Mouse (Mus musculus) heart, postnatal 10 days (tissue): Measurements from ENCODE around the gene H2-T23. TPM values are rescaled to one million over a fixed set of nuclear protein-coding genes. Genes with fewer than 3 reads are reported as not detected.
"Not testable (repeated sequence)": the region's sequence is repeated elsewhere in the genome, so short reads cannot be mapped to it uniquely, and the experiment has no call there.

Source experiments
- DNase-seq, 2 experiments: peaks; one replicate each; pipeline ENCODE4 v3.0.0; 2021
- intact Hi-C: fragments of 180-260 bp; cut with DNase I; formaldehyde crosslinking; loops from one replicate; pipeline ENCODE4 v1.15.1; 2025
- total RNA-seq, 2 experiments: library from RNA; stranded (reverse); gene quantifications; 2 replicates each; pipeline ENCODE4 v1.2.3; 2021

H2-T23 gene
- total RNA-seq, 2 experiments from 2014 or later, result 16.6 TPM

DNA sequence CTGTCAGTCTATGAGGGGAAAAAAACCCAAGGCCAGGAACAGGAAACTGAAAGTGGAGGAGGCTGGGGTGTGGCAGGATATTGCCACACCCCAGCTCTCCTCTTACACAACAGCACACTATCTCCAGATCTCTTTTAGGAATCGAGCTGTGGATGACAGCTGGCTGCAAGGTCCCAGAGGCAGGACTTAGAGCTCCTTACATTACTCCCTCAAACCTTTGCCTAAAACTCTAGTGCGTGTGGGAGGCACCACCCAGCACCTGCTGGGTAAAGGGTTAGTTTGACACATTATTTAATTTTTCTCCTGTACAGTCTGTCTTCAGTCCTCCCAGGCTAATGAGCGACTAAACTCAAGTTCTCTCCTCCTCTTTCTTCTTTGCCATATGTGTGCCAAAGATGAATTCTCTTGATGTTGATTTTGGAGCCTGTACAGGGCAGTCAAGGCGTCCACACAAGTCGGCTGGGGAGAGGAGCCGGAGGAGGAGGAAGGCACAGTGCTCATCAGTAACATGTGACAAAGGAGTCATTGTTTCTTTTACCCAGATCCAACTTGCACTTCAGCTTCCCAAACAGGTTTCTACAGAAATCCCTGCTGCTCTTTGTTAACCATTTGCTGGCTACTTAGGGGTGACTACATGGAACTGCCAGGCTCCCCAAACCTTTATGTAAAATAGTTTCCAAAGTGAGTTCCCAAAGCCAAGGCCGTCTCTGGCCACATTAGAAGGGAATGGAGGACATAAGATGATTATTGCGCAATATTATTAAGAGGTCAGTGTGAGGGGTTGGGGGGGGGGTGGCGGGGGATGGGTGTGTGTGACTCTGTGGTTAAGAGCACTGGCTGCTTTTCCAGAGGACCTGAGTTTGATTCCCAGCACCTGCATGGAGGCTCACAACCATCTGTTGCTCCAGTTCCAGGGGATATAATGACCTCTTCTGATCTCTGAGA is 8.7 kb downstream of the H2-T23 start:
- intact Hi-C loops, result no loop called here
- DNase-seq, result peak; percentile 37 to 41

DNA sequence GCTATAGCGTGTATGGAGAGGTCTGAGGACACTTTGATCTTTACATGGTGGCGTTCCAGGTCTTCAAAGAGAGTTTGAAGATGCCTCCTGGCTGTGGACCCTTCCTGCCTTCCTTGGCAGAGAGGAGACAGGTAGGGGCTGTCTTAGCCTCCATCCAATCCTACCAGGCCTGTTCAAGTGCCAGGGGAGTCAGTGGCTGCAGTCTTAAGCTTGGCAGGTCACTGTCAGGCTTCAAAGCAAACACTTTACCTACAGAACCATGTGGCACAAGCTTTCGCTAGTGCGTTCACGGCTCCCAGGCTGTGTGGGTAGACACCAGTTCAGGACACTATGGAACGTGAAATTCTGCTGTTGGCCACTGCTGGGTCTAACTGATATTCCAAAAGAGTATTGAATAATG is 9.7 kb downstream of the H2-T23 start:
- no peak for DNase-seq
- intact Hi-C loops, result no loop called here

DNA sequence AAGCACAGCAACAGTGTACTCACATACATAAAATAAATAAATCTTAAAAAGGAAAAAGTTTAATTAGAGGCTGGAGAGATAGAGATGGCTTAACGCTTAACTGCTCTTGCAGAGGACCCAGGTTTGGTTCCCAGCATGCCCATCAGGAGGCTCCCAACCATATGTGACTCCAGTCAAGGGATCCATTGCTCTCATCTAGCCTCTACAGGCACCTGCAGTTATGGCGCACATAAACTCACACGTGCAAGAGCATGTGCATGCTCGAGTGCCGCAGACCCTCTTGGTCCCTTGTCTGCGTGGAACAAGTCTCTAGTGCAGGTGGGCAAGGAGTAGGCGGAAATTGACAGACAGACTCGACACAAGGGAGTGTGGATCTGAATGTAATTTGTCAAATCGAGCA is 10.6 kb downstream of the H2-T23 start:
- intact Hi-C loops, result no loop called here
- DNase-seq, result no peak

DNA sequence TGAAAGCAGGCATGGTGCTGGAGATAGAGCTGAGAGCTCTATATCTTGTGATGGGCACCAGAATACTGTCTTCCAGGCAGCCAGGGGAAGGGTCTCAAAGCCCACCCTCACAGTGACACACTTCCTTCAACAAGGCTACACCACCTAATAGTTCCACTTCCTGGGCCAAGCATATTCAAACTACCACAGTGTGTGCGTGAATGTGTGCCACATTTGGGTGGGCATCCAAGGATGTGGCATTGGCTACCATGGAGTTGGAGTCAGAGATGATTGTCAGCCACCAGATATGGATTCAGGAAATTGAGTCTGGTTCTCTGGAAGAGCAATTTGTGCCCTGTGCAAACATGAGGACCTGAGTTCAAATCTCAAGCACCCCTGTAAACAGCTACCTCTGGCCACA is 11.3 kb downstream of the H2-T23 start:
- DNase-seq, result no peak
- intact Hi-C loops, result no loop called here

DNA sequence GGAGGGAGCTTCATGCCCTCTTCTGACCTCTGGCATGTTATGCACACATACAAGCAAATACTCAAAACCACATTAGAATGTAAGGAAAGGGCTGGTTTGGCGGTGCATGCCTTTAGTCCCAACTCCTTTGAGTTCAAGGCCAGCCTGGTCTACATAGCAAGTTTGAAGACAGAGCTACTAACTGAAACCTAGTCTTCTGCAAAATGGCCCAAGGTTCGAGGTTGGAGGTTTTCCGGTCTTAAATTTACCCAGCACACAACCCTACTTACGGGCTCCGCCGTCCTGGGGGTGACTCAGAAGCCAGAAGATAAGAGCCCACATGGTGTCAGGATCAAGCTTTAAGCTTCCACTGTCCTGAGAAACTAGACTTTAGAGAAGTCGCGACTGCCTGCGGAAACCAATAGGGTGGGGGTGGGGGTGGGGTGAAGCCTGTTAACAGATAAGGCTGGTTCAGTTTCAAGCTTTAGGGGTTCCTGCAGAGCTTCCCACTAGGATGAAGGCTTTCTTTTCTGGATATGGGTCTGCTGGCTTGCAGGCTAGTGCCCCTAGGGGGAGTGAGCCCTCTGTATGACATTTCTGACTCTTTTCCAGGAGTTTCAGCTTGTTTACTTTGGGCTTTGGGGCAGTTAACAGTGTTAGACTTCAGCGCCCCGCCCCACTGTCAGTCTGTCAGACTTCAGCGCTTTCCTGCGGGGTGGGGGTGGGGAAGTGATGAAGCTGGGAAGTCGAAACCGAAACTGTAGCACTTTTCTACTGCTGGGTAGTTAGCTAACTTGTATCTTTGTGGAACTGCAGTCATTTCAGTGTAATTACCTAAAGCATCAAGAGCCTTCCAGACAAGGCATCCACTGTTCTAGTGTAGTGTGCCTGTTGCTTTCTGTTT is 12.2 kb downstream of the H2-T23 start, which contains the start of gene H2-T24:
H2-T24 (minus strand) TSS at position 370 of the 883 bp plus-strand sequence.
- DNase-seq, result peak; percentile 79 to 80
- intact Hi-C loops, result no loop called here

DNA sequence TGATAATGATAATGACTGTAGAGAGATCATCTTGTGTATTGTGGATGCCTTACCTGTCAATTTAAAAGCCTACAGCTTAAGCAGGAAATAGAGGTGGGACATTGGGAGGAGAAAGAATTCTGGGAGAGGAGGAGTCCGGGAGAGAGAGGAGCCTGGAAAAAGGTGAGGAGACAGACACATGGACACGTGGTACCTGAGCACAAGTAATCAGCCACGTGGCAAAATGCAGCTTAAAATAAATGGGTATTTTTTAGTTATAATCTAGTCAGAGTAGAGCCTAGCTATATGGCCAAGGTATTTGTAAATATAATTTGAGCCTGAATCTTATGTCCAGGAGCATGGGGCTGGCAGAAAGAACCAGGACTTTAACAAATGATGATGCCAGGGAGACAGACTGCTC is 13.1 kb downstream of the H2-T23 start:
- intact Hi-C loops, result no loop called here
- no peak for DNase-seq

DNA sequence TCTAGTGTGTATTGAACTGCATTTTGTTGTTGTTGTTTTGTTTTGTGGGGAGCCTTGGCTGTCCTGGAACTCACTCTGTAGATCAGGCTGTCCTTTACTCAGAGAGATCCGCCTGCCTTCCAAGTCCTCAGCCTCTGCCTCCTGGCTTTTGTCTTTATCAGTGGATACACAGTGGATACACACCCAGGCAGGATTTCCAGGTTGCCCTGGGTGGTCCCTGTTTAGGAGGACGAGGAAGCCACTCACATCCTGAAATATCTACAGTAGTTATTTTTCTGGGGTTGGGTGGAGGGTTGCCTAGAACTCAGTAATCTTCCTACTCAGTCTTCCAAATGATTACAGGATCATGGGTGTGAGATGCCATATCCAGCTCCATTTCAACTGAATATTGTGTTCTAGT is 13.7 kb downstream of the H2-T23 start:
- no peak for DNase-seq
- intact Hi-C loops, result no loop called here

DNA sequence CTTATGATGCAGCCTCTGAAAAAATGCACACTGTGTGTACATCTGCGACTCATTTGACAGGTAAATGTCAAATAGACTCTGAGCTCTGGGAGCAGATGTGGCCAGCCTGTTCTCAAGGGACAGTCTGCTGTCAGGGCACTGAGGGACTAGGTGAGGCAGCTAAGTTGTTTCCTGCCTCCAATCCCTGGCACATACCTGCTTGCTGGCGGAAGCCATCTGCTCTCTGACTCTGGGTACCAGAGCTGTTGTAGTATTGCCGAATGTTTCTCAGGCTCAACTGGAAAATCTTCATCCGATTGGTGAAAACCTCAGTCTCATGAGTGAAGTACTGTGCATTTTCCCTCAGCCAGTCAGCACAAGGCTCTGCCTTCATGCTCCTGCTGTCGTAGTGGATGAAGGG is 15.6 kb downstream of the H2-T23 start:
- DNase-seq, result no peak
- intact Hi-C loops, result no loop called here

DNA sequence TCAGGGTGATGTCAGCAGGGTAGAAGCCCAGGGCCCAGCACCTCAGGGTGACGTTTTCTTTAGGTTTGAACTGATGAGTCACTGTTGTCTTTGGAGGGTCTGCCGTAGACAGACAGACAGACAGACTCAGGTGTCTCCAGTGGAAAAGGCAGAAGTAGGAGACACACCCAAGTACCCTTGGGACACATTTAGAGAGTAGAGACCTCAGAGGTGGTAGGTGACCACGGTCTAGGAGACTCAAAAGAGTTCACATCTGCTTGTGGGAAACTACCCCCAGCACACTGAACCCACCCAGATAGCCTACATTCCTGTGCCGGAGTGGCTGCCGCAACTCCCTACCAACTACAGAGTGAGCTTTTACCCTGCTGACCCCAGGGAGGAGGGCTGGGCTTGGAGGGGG is 17.7 kb downstream of the H2-T23 start:
- intact Hi-C loops, result no loop called here

DNA sequence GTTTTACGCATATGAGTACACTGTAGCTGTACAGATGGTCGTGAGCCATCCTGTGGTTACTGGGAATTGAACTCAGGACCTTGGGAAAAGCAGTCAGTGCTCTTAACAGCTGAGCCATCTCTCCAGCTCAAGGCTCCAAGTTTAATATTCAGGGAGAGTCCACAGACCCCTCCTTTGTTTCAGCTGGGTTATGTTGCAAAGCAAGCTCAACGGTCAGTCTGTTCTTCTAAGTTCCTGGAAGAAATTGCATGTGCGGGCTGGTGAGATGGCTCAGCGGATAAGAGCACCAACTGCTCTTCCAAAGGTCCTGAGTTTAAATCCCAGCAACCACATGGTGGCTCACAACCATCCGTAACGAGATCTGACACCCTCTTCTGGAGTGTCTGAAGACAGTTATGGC is 28.2 kb downstream of the H2-T23 start:
- intact Hi-C loops, DNase-seq: not testable (repeated sequence)

More for the DNA sequence above, 17.7 kb downstream of the H2-T23 start:
- no peak for DNase-seq

DNA sequence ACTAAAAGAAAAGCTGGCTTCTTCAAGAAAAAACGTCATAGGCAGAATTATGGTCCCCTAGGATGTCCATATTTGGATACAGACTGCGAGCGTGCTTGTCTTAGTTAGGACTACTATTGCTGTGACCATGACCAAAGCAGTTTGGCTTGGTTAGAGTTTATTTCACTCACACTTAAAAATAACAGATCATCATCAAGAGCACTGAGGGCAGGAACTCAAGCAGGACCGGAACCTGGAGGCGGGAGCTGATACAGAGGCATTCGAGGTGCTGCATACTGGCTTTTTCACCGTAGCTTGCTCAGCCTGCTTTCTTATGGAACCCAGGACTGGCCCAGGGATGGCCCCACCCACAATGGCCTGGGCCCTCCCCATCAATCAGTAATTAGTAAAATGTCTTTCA is 29.3 kb downstream of the H2-T23 start:
- intact Hi-C loops, result no loop called here
- no peak for DNase-seq

DNA sequence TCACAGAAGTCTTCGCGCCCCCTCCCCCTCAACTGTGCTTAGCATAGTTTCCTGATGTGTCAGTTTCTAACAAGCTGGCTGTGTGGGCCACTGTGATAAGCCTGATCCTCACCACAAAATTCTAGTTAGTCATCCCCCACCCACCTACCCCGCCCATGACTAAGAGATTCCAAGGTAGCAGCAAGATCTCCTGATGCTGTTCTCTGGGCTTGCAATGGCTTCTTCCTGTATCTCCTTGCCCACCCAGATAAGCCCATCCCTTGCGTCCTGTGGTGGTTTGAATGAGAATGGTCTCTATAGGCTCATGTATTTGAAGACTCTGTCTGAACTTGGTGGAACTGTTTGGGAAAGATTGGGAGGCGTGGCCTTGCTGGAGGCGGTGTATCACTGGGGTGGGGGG is 30.7 kb downstream of the H2-T23 start:
- intact Hi-C loops, result no loop called here
- DNase-seq, result no peak

DNA sequence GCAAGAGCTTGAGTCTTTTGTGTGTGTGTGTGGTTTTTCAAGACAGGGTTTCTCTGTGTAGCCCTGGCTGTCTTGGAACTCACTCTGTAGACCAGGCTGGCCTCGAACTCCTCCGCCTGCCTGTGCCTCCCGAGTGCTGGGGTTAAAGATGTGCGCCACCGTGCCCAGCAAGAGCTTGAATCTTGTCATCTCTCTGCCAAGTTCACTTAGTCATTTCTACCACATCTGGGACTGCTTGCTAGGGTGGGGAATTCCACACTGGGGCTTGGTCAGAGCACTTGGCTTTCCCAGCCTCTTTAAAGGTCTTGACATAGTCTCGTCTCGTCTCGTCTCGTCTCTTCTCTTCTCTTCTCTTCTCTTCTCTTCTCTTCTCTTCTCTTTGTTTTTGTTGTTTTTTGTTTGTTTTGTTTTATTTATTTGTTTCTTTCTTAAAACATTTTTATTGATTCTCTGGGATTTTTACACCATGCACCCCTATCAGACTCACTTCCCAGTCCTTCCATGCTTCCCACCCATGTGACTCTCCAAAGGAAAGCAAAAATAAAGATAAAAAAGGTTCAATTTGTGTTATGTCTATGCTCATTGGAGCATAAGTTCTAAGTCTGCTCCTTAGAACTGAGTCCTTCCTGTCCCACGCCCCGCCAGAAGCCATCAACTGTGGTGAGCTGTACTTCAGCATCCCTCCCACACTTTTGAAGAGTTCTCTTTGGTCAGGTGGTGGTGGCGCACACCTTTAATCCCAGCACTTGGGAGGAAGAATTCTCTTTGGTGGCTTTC is 31.3 kb downstream of the H2-T23 start:
- intact Hi-C loops, result no loop called here
- DNase-seq, result no peak

DNA sequence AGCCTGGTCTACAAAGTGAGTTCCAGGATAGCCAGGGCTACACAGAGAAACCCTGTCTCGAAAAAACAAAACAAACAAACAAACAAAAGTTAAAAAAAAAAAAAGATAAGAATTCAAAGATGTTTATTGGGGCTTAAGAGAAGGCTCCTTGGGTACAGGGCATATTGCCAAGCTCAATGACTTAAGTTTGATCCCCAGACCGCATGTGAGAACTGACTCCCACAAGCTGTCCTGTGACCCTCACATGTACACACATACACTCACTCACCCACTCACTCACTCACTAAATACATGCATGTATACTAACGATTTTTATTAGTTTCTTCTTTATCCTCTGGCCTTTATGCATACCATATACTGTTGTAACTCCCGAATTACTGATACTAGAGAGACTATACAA is 32.3 kb downstream of the H2-T23 start:
- intact Hi-C loops, result no loop called here
- no peak for DNase-seq

DNA sequence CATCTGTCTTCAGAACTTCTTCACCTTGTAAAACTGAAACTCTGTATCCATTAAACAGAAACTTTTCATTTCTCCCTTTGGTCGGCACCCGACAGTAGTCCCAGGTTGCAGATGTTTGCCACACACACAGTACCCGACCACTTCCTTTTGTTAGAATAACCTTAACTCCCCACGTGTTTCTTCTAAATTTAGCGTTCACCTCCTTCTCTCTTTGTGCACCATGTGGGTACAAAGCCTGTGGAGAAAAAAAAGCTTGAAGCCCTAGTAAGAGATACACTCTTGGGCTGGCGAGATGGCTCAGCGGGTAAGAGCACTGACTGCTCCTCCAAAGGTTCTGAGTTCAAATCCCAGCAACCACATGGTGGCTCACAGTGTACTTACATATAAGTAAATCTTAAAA is 33.3 kb downstream of the H2-T23 start:
- intact Hi-C loops, result loop anchor here (5.0 kb wide), 1 partner anchor 113 kb away; no protein-coding TSS in a partner anchor
- peak in 1 of 2 experiments; percentile 28 for DNase-seq

DNA sequence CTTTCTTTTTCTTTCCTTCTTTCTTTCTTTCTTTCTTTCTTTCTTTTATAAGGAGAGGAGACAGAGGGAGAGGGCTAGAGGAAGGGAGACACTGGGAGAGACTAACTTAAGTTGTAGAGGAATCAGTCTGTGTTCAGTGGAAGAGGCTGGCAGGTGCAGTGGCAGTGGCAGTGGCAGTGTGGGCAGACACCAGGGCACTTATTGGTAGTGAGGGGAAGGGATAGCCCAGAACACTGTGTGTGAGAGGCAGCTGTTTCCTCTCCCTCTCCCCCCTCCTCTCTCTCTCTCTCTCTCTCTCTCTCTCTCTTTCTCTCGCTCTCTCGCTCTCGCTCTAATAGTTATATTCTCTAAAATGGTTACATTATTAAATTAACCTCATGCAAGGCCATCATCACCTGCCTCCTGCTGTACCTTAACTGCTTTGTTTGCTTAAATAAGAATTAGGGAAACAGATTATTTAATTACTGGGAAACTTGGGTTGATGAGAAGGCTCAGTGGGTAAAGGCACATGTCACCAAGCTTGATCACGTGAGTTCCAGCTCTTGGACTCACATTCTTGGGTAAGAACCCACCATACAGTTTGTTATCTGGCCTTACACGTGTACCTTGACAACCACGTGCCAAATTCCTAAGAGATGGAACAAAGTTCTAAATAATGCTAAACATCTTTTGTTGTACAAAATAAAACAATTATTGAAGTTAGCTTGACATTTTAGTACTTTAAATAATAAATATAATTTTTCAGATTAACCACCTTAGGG is 33.9 kb downstream of the H2-T23 start:
- intact Hi-C loops, result loop anchor here (5.0 kb wide), 1 partner anchor 114 kb away; no protein-coding TSS in a partner anchor
- DNase-seq, result no peak

DNA sequence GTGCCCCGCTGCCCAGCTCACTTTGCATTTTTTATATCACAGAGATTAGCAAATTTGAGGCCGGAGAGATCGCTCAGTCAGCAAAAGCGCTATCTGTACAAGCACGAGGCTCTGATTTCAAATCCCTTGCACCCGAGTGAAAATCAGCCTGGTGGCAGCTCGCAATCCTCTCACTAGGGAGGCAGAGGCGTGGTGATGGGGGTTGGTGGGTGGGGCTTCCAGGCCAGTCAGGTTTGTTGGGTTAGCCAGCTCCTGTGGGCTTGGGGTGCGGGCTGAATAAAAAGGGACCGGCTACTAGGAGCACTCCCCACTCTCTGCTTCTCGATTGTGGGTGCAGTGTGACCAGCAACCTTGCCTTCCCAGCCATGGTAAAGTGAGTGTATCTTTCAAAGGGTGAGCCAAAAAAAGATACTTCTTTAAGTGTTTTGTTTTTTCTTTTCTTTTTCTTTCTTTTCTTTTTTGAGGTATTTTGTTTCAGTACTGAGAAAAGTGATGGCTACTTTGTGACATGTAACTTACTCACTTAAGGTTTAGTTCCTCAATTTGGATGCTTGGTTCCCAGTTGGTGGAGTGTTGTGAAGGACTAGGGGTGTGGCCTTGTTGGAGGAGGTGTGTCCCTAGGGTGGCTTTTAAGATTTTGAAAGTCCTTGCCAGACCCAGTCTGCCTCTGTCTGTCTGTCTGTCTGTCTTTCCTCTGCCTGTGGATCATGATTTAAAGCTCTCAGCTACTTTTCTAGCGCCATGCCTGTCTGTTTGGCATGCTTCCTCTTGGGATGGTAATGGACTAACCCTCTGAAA is 34.7 kb downstream of the H2-T23 start:
- DNase-seq, result peak in 1 of 2 experiments; percentile 11
- intact Hi-C loops, result loop anchor here (1.0 to 5.0 kb wide), 3 partner anchors 37 to 193 kb away; partner anchors contain the start of gene H2-T3

DNA sequence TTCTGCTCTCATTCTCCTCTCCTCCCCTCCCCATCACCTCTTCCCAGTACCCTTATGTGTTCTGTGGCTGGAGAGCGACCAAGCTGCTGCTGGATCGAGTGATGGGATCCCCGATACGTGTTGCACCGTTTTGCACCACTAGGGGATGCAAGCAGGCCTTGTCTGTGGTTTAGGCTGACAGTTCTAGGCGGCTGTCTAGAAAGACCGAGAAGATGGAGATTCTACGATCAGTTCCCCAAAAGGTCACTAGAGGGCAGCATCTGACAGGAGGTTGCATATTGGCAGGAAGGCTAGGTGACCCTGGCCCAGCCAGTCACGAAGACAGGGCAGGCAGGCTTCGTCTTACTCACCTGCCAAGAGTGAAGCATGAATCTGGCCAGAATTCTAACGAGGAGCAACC is 35.7 kb downstream of the H2-T23 start:
- DNase-seq, result peak; percentile 98 to 99
- intact Hi-C loops, result loop anchor here (1.0 to 5.0 kb wide), 3 partner anchors 38 to 194 kb away; partner anchors contain the start of gene H2-T3

DNA sequence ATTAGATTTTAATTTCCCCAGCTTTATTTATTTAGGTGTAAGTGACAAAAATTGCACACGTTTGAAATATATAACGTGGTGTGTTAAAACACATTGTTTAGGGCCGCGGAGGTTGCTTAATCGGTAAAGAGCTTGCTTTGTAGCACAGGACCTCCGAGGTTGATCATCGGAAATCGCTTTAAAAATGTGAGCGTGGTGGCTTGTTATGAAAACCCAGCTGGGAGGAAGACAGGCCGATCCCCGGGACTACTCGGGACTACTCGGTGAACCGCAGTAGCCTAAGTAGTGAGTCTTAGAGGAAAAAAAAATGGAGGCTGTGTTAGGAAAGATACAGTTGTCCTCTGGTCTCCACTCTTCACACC is 37.8 kb downstream of the H2-T23 start:
- no peak for DNase-seq
- intact Hi-C loops, result loop anchor here (5.0 kb wide), 2 partner anchors 117 to 163 kb away; no protein-coding TSS in a partner anchor
